Mouse (Mus musculus): Measurements from ENCODE around the gene Pld6.

Pld6 gene

GRCm38 (mm10) chr11:59787199-59787781, at the start of gene Pld6:
Gene Pld6, minus strand, starts transcription at chr11:59787645.
- DNase-seq (ENCODE audit: low spot score): peak; percentile 68

GRCm38 (mm10) chr11:59821625-59822024, 34.2 kb upstream of the Pld6 start:
- no peak for DNase-seq (ENCODE audit: low spot score)

GRCm38 (mm10) chr11:59817916-59818315, 30.5 kb upstream of the Pld6 start:
- no peak for DNase-seq (ENCODE audit: low spot score)

- no peak for DNase-seq (ENCODE audit: low spot score)
These were observed 28.1 kb upstream of the Pld6 start for GRCm38 (mm10) chr11:59815482-59816065.

- DNase-seq (ENCODE audit: low spot score): no peak
These were observed 27.5 kb upstream of the Pld6 start for GRCm38 (mm10) chr11:59814936-59815335.

- DNase-seq (ENCODE audit: low spot score): no peak
These were observed 26.9 kb upstream of the Pld6 start for GRCm38 (mm10) chr11:59814311-59814710.

- no peak for DNase-seq (ENCODE audit: low spot score)
These were observed 25.8 kb upstream of the Pld6 start for GRCm38 (mm10) chr11:59813276-59813675.

GRCm38 (mm10) chr11:59811211-59811610, 23.8 kb upstream of the Pld6 start:
- DNase-seq (ENCODE audit: low spot score): no peak

- DNase-seq (ENCODE audit: low spot score): no peak
These were observed 23.2 kb upstream of the Pld6 start for GRCm38 (mm10) chr11:59810480-59811158.

- peak; percentile 91 for DNase-seq (ENCODE audit: low spot score)
These were observed 22.4 kb upstream of the Pld6 start, which contains the start of gene Flcn for GRCm38 (mm10) chr11:59809670-59810474. Gene Flcn, minus strand, starts transcription at chr11:59810016.

GRCm38 (mm10) chr11:59809071-59809669, 21.7 kb upstream of the Pld6 start:
- DNase-seq (ENCODE audit: low spot score): peak; percentile 44

GRCm38 (mm10) chr11:59808170-59808960, 20.9 kb upstream of the Pld6 start:
- no peak for DNase-seq (ENCODE audit: low spot score)

- no peak for DNase-seq (ENCODE audit: low spot score)
These were observed 18.2 kb upstream of the Pld6 start for GRCm38 (mm10) chr11:59805656-59806055.

- no peak for DNase-seq (ENCODE audit: low spot score)
These were observed 17.8 kb upstream of the Pld6 start for GRCm38 (mm10) chr11:59805256-59805655.

GRCm38 (mm10) chr11:59804409-59805110, 17.1 kb upstream of the Pld6 start:
- no peak for DNase-seq (ENCODE audit: low spot score)

GRCm38 (mm10) chr11:59803516-59803915, 16.1 kb upstream of the Pld6 start:
- DNase-seq (ENCODE audit: low spot score): no peak

GRCm38 (mm10) chr11:59801881-59802280, 14.4 kb upstream of the Pld6 start:
- no peak for DNase-seq (ENCODE audit: low spot score)

GRCm38 (mm10) chr11:59800412-59800811, 13.0 kb upstream of the Pld6 start:
- no peak for DNase-seq (ENCODE audit: low spot score)

- no peak for DNase-seq (ENCODE audit: low spot score)
These were observed 5.9 kb upstream of the Pld6 start for GRCm38 (mm10) chr11:59793390-59793789.

- DNase-seq (ENCODE audit: low spot score): no peak
These were observed 1.9 kb upstream of the Pld6 start for GRCm38 (mm10) chr11:59789311-59789710.
